Mouse (Mus musculus): ENCODE data around the gene Eps15.

- TF ChIP-seq POLR2A (IDR thresholded peaks at IDR 0.05; ENCODE audit: insufficient read length, low read depth) (no peak), USF1 (IDR thresholded peaks at IDR 0.05; ENCODE audit: low read depth) (peak; percentile 39), TCF12 (IDR thresholded peaks at IDR 0.05; ENCODE audit: insufficient read depth, poor library complexity, severe bottlenecking) (no peak), POLR2AphosphoS2 (IDR thresholded peaks at IDR 0.05; ENCODE audit: insufficient read length, low read depth) (no peak), REST (IDR thresholded peaks at IDR 0.05; ENCODE audit: insufficient read depth, insufficient read length) (no peak), MYOD1 (IDR thresholded peaks at IDR 0.05; ENCODE audit: control insufficient read depth in 1 of 3, insufficient read length in 2 of 3, low read depth in 2 of 3) (no peak), MAX (IDR thresholded peaks at IDR 0.05; ENCODE audit: low read depth) (no peak), CEBPB (IDR thresholded peaks at IDR 0.05; ENCODE audit: insufficient read depth, poor library complexity, severe bottlenecking) (no peak), MYOG (IDR thresholded peaks at IDR 0.05; ENCODE audit: control insufficient read depth in 1 of 3, insufficient read depth in 1 of 3, insufficient read length in 2 of 3, low read depth in 2 of 3) (no peak)
Observed at GRCm38 (mm10) chr4:109406054-109406485, 126.0 kb downstream of the Eps15 start.

Measured in myocyte (in vitro differentiated cells).